Mouse (Mus musculus) urinary bladder, postnatal 4 days (tissue): ENCODE measurements around the gene Masp1.

Experiments used
- DNase-seq, 2 experiments: peaks; one replicate each; pipeline ENCODE4 v3.0.0; 2021 to 2022; ENCODE audit warnings: low spot score in 2 of 2

The Masp1 gene

GRCm38 (mm10) chr16:23513401-23513800 lies 7.2 kb downstream of the Masp1 start:
- no peak for DNase-seq

- no peak for DNase-seq
Observed at GRCm38 (mm10) chr16:23511166-23511935, 9.3 kb downstream of the Masp1 start.

- no peak for DNase-seq
Observed at GRCm38 (mm10) chr16:23505904-23506687, 14.5 kb downstream of the Masp1 start.

GRCm38 (mm10) chr16:23504320-23504744 lies 16.3 kb downstream of the Masp1 start:
- no peak for DNase-seq

- DNase-seq, result no peak
Observed at GRCm38 (mm10) chr16:23503351-23503750, 17.3 kb downstream of the Masp1 start.

GRCm38 (mm10) chr16:23502478-23502877 lies 18.1 kb downstream of the Masp1 start:
- DNase-seq, result no peak

GRCm38 (mm10) chr16:23501288-23501687 lies 19.3 kb downstream of the Masp1 start:
- DNase-seq, result no peak

GRCm38 (mm10) chr16:23500558-23500957 lies 20.1 kb downstream of the Masp1 start:
- DNase-seq, result no peak

- DNase-seq, result no peak
Observed at GRCm38 (mm10) chr16:23498691-23499131, 21.9 kb downstream of the Masp1 start.

- no peak for DNase-seq
Observed at GRCm38 (mm10) chr16:23497881-23498280, 22.7 kb downstream of the Masp1 start.

GRCm38 (mm10) chr16:23497440-23497839 lies 23.2 kb downstream of the Masp1 start:
- DNase-seq, result no peak

GRCm38 (mm10) chr16:23496245-23496924 lies 24.2 kb downstream of the Masp1 start:
- DNase-seq, result no peak

- no peak for DNase-seq
Observed at GRCm38 (mm10) chr16:23492783-23493182, 27.8 kb downstream of the Masp1 start.

- no peak for DNase-seq
Observed at GRCm38 (mm10) chr16:23483292-23483691, 37.3 kb downstream of the Masp1 start.

GRCm38 (mm10) chr16:23482846-23483245 lies 37.8 kb downstream of the Masp1 start:
- DNase-seq, result no peak

- DNase-seq, result no peak
Observed at GRCm38 (mm10) chr16:23482218-23482617, 38.4 kb downstream of the Masp1 start.

- DNase-seq, result no peak
Observed at GRCm38 (mm10) chr16:23479872-23480603, 40.6 kb downstream of the Masp1 start.

- no peak for DNase-seq
Observed at GRCm38 (mm10) chr16:23476598-23476997, 44.0 kb downstream of the Masp1 start.

- DNase-seq, result no peak
Observed at GRCm38 (mm10) chr16:23475651-23476050, 45.0 kb downstream of the Masp1 start.

GRCm38 (mm10) chr16:23472046-23472445 lies 48.6 kb downstream of the Masp1 start:
- no peak for DNase-seq

- DNase-seq, result no peak
Observed at GRCm38 (mm10) chr16:23471551-23471950, 49.1 kb downstream of the Masp1 start.
